Mouse (Mus musculus): ENCODE results near the gene Pfdn2. TPM values are rescaled to one million over a fixed set of nuclear protein-coding genes. Genes with fewer than 3 reads are reported as not detected.

The Pfdn2 gene
- total and polyA plus RNA-seq, 3 experiments, result 36.2 to 329 TPM; not detected in 1

- Histone ChIP-seq H3K36me3 (ENCODE audit: control insufficient read depth in 1 of 2, insufficient read depth in 2 of 2, low read length in 2 of 2) (peaks cover 0 to 6% of the 10 kb centered on the region in 2 experiments; a peak in 2 of 4 replicates), H3K4me3 (ENCODE audit: control insufficient read depth in 1 of 2, insufficient read depth in 1 of 2, low read depth in 2 of 2, low read length in 2 of 2) (no peak overlapping the region), H3K9ac (ENCODE audit: control insufficient read depth, low read depth, low read length, poor library complexity, severe bottlenecking) (no peak overlapping the region), H3K79me2 (ENCODE audit: control insufficient read depth, insufficient read depth, low read length, poor library complexity) (no peaks in the 10 kb centered on the region), H3K27ac (ENCODE audit: control insufficient read depth, low read depth, low read length) (no peak overlapping the region), H3K9me3 (replicated peaks; ENCODE audit: insufficient read depth, low read length) (no peaks in the 10 kb centered on the region), H3K27me3 (ENCODE audit: control insufficient read depth in 1 of 2, insufficient read depth in 2 of 2, low read length in 2 of 2) (no peaks in the 10 kb centered on the region), H3K4me1 (ENCODE audit: control insufficient read depth in 1 of 2, insufficient read depth in 2 of 2, low read length in 2 of 2) (peaks cover 2 to 19% of the 10 kb centered on the region in 2 experiments; a peak in 3 of 4 replicates)
- no peak for DNase-seq (ENCODE audit: low read depth, low spot score)
- TF ChIP-seq POLR2A (IDR thresholded peaks at IDR 0.05; ENCODE audit: control insufficient read depth in 1 of 2, insufficient read depth in 1 of 2, low read depth in 1 of 2, low read length in 2 of 2, poor library complexity in 1 of 2) (no peak), CHD1 (IDR thresholded peaks at IDR 0.05; ENCODE audit: low read depth, low read length) (no peak), BHLHE40 (IDR thresholded peaks at IDR 0.05; ENCODE audit: borderline replicate concordance, low read depth, low read length) (no peak)
Observed at GRCm38 (mm10) chr1:171375646-171376097, 30.2 kb downstream of the Pfdn2 start.

GRCm38 (mm10) chr1:171378298-171378697, 32.8 kb downstream of the Pfdn2 start:
- H3K9ac ChIP-seq (ENCODE audit: control insufficient read depth, low read depth, low read length, poor library complexity, severe bottlenecking), result no peak overlapping the region
- TF ChIP-seq UBTF (IDR thresholded peaks at IDR 0.05; ENCODE audit: borderline replicate concordance, insufficient read depth, low read depth, low read length), result no peak
- no peak for TF ChIP-seq ZMIZ1 (IDR thresholded peaks at IDR 0.05; ENCODE audit: low read depth, low read length)
- no peak for TF ChIP-seq POLR2AphosphoS5 (IDR thresholded peaks at IDR 0.05; ENCODE audit: borderline replicate concordance, low read depth, low read length)
- TF ChIP-seq MAX (IDR thresholded peaks at IDR 0.05; ENCODE audit: low read length), result no peak
- TF ChIP-seq GATA1 (IDR thresholded peaks at IDR 0.05; ENCODE audit: low read depth, low read length), result no peak
- H3K36me3 ChIP-seq (ENCODE audit: control insufficient read depth in 1 of 2, insufficient read depth in 2 of 2, low read length in 2 of 2), result peaks cover 0 to 6% of the 10 kb centered on the region in 2 experiments; a peak in 2 of 4 replicates
- H3K79me2 ChIP-seq (ENCODE audit: control insufficient read depth, insufficient read depth, low read length, poor library complexity), result no peaks in the 10 kb centered on the region
- H3K27me3 ChIP-seq (ENCODE audit: control insufficient read depth in 1 of 2, insufficient read depth in 2 of 2, low read length in 2 of 2), result no peaks in the 10 kb centered on the region
- no peak for DNase-seq (ENCODE audit: low read depth, low spot score)
- no peak overlapping the region for H3K4me3 ChIP-seq (ENCODE audit: control insufficient read depth in 1 of 2, insufficient read depth in 1 of 2, low read depth in 2 of 2, low read length in 2 of 2)
- no peaks in the 10 kb centered on the region for H3K9me3 ChIP-seq (replicated peaks; ENCODE audit: insufficient read depth, low read length)
- no peak overlapping the region for H3K27ac ChIP-seq (ENCODE audit: control insufficient read depth, low read depth, low read length)
- peaks cover 2 to 25% of the 10 kb centered on the region in 2 experiments; a peak in 3 of 4 replicates for H3K4me1 ChIP-seq (ENCODE audit: control insufficient read depth in 1 of 2, insufficient read depth in 2 of 2, low read length in 2 of 2)

- Histone ChIP-seq H3K9me3 (replicated peaks; ENCODE audit: insufficient read depth, low read length) (no peaks in the 10 kb centered on the region), H3K4me3 (ENCODE audit: control insufficient read depth in 1 of 2, insufficient read depth in 1 of 2, low read depth in 2 of 2, low read length in 2 of 2) (peak overlapping the region; percentile 28 to 42), H3K27me3 (ENCODE audit: control insufficient read depth in 1 of 2, insufficient read depth in 2 of 2, low read length in 2 of 2) (no peaks in the 10 kb centered on the region), H3K79me2 (ENCODE audit: control insufficient read depth, insufficient read depth, low read length, poor library complexity) (no peaks in the 10 kb centered on the region), H3K9ac (ENCODE audit: control insufficient read depth, low read depth, low read length, poor library complexity, severe bottlenecking) (peak overlapping the region; percentile 33; the same call in 1 of the 2 replicates), H3K27ac (ENCODE audit: control insufficient read depth, low read depth, low read length) (no peak overlapping the region), H3K4me1 (ENCODE audit: control insufficient read depth in 1 of 2, insufficient read depth in 2 of 2, low read length in 2 of 2) (peaks cover 0 to 22% of the 10 kb centered on the region in 2 experiments; a peak in 2 of 4 replicates), H3K36me3 (ENCODE audit: control insufficient read depth in 1 of 2, insufficient read depth in 2 of 2, low read length in 2 of 2) (peaks cover 0 to 3% of the 10 kb centered on the region in 2 experiments; a peak in 1 of 4 replicates)
- TF ChIP-seq USF1 (IDR thresholded peaks at IDR 0.05; ENCODE audit: low read depth, low read length), result no peak
- peak; percentile 17 for TF ChIP-seq RAD21 (IDR thresholded peaks at IDR 0.05; ENCODE audit: low read depth, low read length)
- peak; percentile 56 for TF ChIP-seq SMC3 (IDR thresholded peaks at IDR 0.05; ENCODE audit: low read depth, low read length)
- TF ChIP-seq POLR2AphosphoS5 (IDR thresholded peaks at IDR 0.05; ENCODE audit: borderline replicate concordance, low read depth, low read length), result no peak
- peak; percentile 58 to 84 (median 75) for TF ChIP-seq CTCF (IDR thresholded peaks at IDR 0.05 in 2 of 3, conservative IDR thresholded peaks at IDR 0.05 in 1 of 3; ENCODE audit: control insufficient read depth in 1 of 3, insufficient read depth in 1 of 3, low read depth in 2 of 3, low read length in 3 of 3, poor library complexity in 1 of 3, severe bottlenecking in 1 of 3)
- TF ChIP-seq ZMIZ1 (IDR thresholded peaks at IDR 0.05; ENCODE audit: low read depth, low read length), result no peak
- no peak for TF ChIP-seq CHD2 (IDR thresholded peaks at IDR 0.05; ENCODE audit: low read length)
- peak; percentile 80 for DNase-seq (ENCODE audit: low read depth, low spot score)
Observed at GRCm38 (mm10) chr1:171379935-171380599, 34.6 kb downstream of the Pfdn2 start.
